Mouse (Mus musculus) kidney, adult 2 months (tissue): ENCODE measurements around the gene Leo1. TPM values are rescaled to one million over a fixed set of nuclear protein-coding genes. Genes with fewer than 3 reads are reported as not detected.

Source experiments
- DNase-seq: peaks from one replicate; pipeline ENCODE4 v3.0.0; 2021
- H3K27ac ChIP-seq: fragments of 200-500 bp; 2 replicates; pipeline ENCODE4 v1.5.1; 2012; ENCODE audit warnings: low read depth, low read length, control low read depth, inconsistent platforms; ENCODE audit not compliant: insufficient read depth
- H3K27me3 ChIP-seq: fragments of 200-500 bp; replicated peaks from 2 replicates; pipeline ENCODE4 v1.6.1; 2012; ENCODE audit warnings: mild to moderate bottlenecking, moderate library complexity, low read length, inconsistent platforms; ENCODE audit not compliant: control insufficient read depth, insufficient read depth
- H3K36me3 ChIP-seq: fragments of 200-500 bp; 2 replicates; pipeline ENCODE4 v1.6.1; 2012; ENCODE audit warnings: mild to moderate bottlenecking, moderate library complexity, low read length, inconsistent platforms; ENCODE audit not compliant: control insufficient read depth, insufficient read depth
- H3K4me1 ChIP-seq: fragments of 200-500 bp; 2 replicates; pipeline ENCODE4 v1.6.1; 2011; ENCODE audit warnings: low read length; ENCODE audit not compliant: control insufficient read depth, insufficient read depth
- H3K4me3 ChIP-seq: fragments of 200-500 bp; 2 replicates; pipeline ENCODE4 v1.5.1; 2011; ENCODE audit warnings: mild to moderate bottlenecking, low read depth, low read length, control low read depth; ENCODE audit not compliant: insufficient read depth
- CTCF ChIP-seq: fragments of 200-500 bp; conservative IDR thresholded peaks from 2 replicates; pipeline ENCODE4 v1.5.1; 2011; ENCODE audit warnings: low read depth, mild to moderate bottlenecking, control low read depth, low read length, moderate library complexity, mixed read lengths; ENCODE audit not compliant: insufficient read depth, insufficient read length
- POLR2A ChIP-seq: fragments of 200-500 bp; IDR thresholded peaks from one replicate; pipeline ENCODE4 v1.6.1; 2011; ENCODE audit warnings: low read depth, low read length, control low read depth
- WGBS: fragments of 180-500 bp; shearing (Covaris S2); methylation state at CpG from one replicate; pipeline ENCODE4 v1.1.7; 2018; 5-methylcytosine and 5-hydroxymethylcytosine counted together
- polyA plus RNA-seq: library from polyadenylated mRNA; depleted of rRNA; stranded (reverse); fragments of >200 nt; gene quantifications from 2 replicates; pipeline ENCODE4 v1.2.3, GENCODE M21; 2012; rRNA removed

Gene Leo1
- polyA plus RNA-seq, 1 experiment = 3.3 TPM

GRCm38 (mm10) chr9:75495945-75496344 is 54.6 kb downstream of the Leo1 start:
- 52% methylated on average over 10 of the region's 10 CpGs for WGBS
- H3K4me3 ChIP-seq = no peak overlapping the region
- no peaks in the 10 kb centered on the region for H3K27me3 ChIP-seq
- DNase-seq = no peak
- H3K27ac ChIP-seq = no peak overlapping the region
- TF ChIP-seq CTCF = no peak
- peaks cover 3% of the 10 kb centered on the region for H3K36me3 ChIP-seq
- no peaks in the 10 kb centered on the region for H3K4me1 ChIP-seq

DNA sequence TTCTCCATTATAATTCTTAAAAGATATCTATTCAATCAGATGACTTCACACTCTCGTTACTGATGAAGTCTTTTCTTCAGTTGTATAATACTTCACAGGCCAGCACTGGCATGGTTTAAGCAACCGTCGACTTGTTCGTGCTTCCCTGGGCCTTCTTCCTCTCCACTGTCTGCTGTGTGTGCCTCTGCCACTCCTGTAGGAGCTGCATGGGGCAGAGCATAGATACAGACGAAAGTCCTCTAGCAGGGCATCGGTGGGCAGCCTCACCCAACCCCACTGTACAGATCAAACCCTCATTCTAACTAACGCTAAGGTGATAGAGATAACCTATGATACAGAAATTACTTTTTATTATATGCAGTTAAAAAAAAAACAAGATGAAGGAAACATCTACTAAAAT is 57.2 kb downstream of the Leo1 start:
- Histone ChIP-seq H3K36me3 (peaks cover 7% of the 10 kb centered on the region), H3K27ac (no peak overlapping the region), H3K4me3 (no peak overlapping the region), H3K27me3 (no peaks in the 10 kb centered on the region), H3K4me1 (no peaks in the 10 kb centered on the region)
- WGBS = 94% methylated on average over 7 of the region's 7 CpGs
- no peak for DNase-seq
- TF ChIP-seq CTCF = no peak
- TF ChIP-seq POLR2A = no peak

GRCm38 (mm10) chr9:75504311-75504710 is 63.0 kb downstream of the Leo1 start:
- Histone ChIP-seq H3K36me3 (peaks cover 4% of the 10 kb centered on the region), H3K4me1 (no peaks in the 10 kb centered on the region), H3K27ac (no peak overlapping the region), H3K4me3 (no peak overlapping the region), H3K27me3 (no peaks in the 10 kb centered on the region)
- no peak for DNase-seq
- WGBS = 92% methylated on average over 6 of the region's 6 CpGs
- TF ChIP-seq POLR2A = no peak
- TF ChIP-seq CTCF = no peak

GRCm38 (mm10) chr9:75511236-75511939 is 70.1 kb downstream of the Leo1 start:
- no peak for DNase-seq
- no peaks in the 10 kb centered on the region for H3K27me3 ChIP-seq
- TF ChIP-seq POLR2A = no peak
- no peak for TF ChIP-seq CTCF
- no peak overlapping the region for H3K4me3 ChIP-seq
- H3K36me3 ChIP-seq = no peaks in the 10 kb centered on the region; the same call in none of the 2 replicates
- H3K27ac ChIP-seq = no peak overlapping the region
- 88% methylated on average over 8 of the region's 8 CpGs for WGBS
- H3K4me1 ChIP-seq = no peaks in the 10 kb centered on the region

- H3K4me3 ChIP-seq = no peak overlapping the region
- no peaks in the 10 kb centered on the region; the same call in 1 of the 2 replicates for H3K36me3 ChIP-seq
- 58% methylated on average over 12 of the region's 12 CpGs for WGBS
- no peak overlapping the region for H3K27ac ChIP-seq
- no peaks in the 10 kb centered on the region for H3K27me3 ChIP-seq
- no peaks in the 10 kb centered on the region for H3K4me1 ChIP-seq
- TF ChIP-seq CTCF = peak; percentile 72
- TF ChIP-seq POLR2A = no peak
- DNase-seq = peak; percentile 55
Observed at GRCm38 (mm10) chr9:75515464-75516113, 74.3 kb downstream of the Leo1 start.

Other genes starting within 250 kb of the Leo1 start
- 7.1 and 7.5 TPM in 2 replicates for gene Myo5c, start 209.5 kb upstream of the Leo1 start, polyA plus RNA-seq
- gene Gnb5, start 135.2 kb upstream of the Leo1 start, polyA plus RNA-seq = 18.0 and 18.1 TPM in 2 replicates
- gene Bcl2l10, start 93.8 kb upstream of the Leo1 start, polyA plus RNA-seq = 0.06 TPM in 1 of 2 replicates, not detected in the other
- gene Mapk6, start 31.5 kb upstream of the Leo1 start, polyA plus RNA-seq = 11.5 and 12.7 TPM in 2 replicates
- gene Tmod3, start 118.1 kb downstream of the Leo1 start, polyA plus RNA-seq = 16.7 and 20.1 TPM in 2 replicates
- 0.27 and 0.38 TPM in 2 replicates for gene Tmod2, start 169.8 kb downstream of the Leo1 start, polyA plus RNA-seq
- 2.5 and 3.4 TPM in 2 replicates for gene Lysmd2, start 184.2 kb downstream of the Leo1 start, polyA plus RNA-seq
- 0.35 and 1.2 TPM in 2 replicates for gene Scg3, start 242.5 kb downstream of the Leo1 start, polyA plus RNA-seq